Mouse (Mus musculus) kidney, embryonic 16.5 days (tissue): ENCODE results near the gene Pcnx. TPM values are rescaled to one million over a fixed set of nuclear protein-coding genes. Genes with fewer than 3 reads are reported as not detected.

Experiments used
- ATAC-seq: fragments of 200-750 bp; cut with Nextera tagmentation; 2 replicates; pipeline ENCODE4 v1.8.0; 2017; ENCODE audit warnings: moderate TSS enrichment; ENCODE audit not compliant: low FRiP score, low TSS enrichment
- H3K27ac ChIP-seq: fragments of 300-500 bp; sonication (generic); 2 replicates; pipeline ENCODE4 v1.5.1; 2014; ENCODE audit warnings: low read length
- H3K27me3 ChIP-seq: fragments of 300-500 bp; sonication (generic); 2 replicates; pipeline ENCODE4 v1.6.1; 2014; ENCODE audit warnings: low read length, control low read depth, mixed read lengths; ENCODE audit not compliant: insufficient read depth
- H3K36me3 ChIP-seq: fragments of 300-500 bp; sonication (generic); 2 replicates; pipeline ENCODE4 v1.6.1; 2014; ENCODE audit warnings: low read length, control low read depth, mixed read lengths; ENCODE audit not compliant: insufficient read depth
- H3K4me1 ChIP-seq: fragments of 300-500 bp; sonication (generic); 2 replicates; pipeline ENCODE4 v1.6.1; 2014; ENCODE audit warnings: low read length, control low read depth, mixed read lengths; ENCODE audit not compliant: insufficient read depth
- H3K4me2 ChIP-seq: fragments of 300-500 bp; sonication (generic); replicated peaks from 2 replicates; pipeline ENCODE4 v1.6.1; 2014; ENCODE audit warnings: low read depth, low read length
- H3K4me3 ChIP-seq: fragments of 300-500 bp; sonication (generic); 2 replicates; pipeline ENCODE4 v1.5.1; 2014; ENCODE audit warnings: mild to moderate bottlenecking, low read length
- H3K9ac ChIP-seq: fragments of 300-500 bp; sonication (generic); replicated peaks from 2 replicates; pipeline ENCODE4 v1.6.1; 2014; ENCODE audit warnings: low read length
- H3K9me3 ChIP-seq: fragments of 300-500 bp; sonication (generic); 2 replicates; pipeline ENCODE4 v1.6.1; 2016; ENCODE audit warnings: low read length, control low read depth
- WGBS: fragments of 180-500 bp; shearing (Covaris S2); extraction: QIAGEN DNeasy Blood & Tissue Kit; methylation state at CpG from one replicate; pipeline ENCODE4 v1.1.7; 2014; 5-methylcytosine and 5-hydroxymethylcytosine counted together
- polyA plus RNA-seq: library from polyadenylated mRNA; unstranded; fragments of >200 nt; fragmentation: Nextera tagmentation; extraction: Ambion mirVana; gene quantifications from 2 replicates; pipeline ENCODE4 v1.2.1, GENCODE M21; 2015

The Pcnx gene
- polyA plus RNA-seq, 1 experiment from 2014 or later: 9.1 TPM

GRCm38 (mm10) chr12:81885982-81886381, 26.2 kb downstream of the Pcnx start:
- no peak overlapping the region for H3K27ac ChIP-seq
- H3K4me2 ChIP-seq: no peak overlapping the region
- H3K9ac ChIP-seq: no peak overlapping the region
- no peak for ATAC-seq
- no peaks in the 10 kb centered on the region for H3K27me3 ChIP-seq
- no peaks in the 10 kb centered on the region for H3K36me3 ChIP-seq
- 54% methylated on average over 4 of the region's 4 CpGs for WGBS
- H3K4me3 ChIP-seq: no peak overlapping the region
- no peaks in the 10 kb centered on the region for H3K9me3 ChIP-seq
- peaks cover 5% of the 10 kb centered on the region for H3K4me1 ChIP-seq

- Histone ChIP-seq H3K27me3 (no peaks in the 10 kb centered on the region), H3K9ac (no peak overlapping the region), H3K9me3 (no peaks in the 10 kb centered on the region), H3K27ac (no peak overlapping the region), H3K36me3 (no peaks in the 10 kb centered on the region), H3K4me1 (no peaks in the 10 kb centered on the region; the same call in 1 of the 2 replicates), H3K4me2 (no peak overlapping the region), H3K4me3 (no peak overlapping the region)
- 94% methylated on average over 5 of the region's 5 CpGs for WGBS
- no peak for ATAC-seq
These were observed 29.1 kb downstream of the Pcnx start for GRCm38 (mm10) chr12:81888954-81889353.

- 71% methylated on average over 1 of the region's 1 CpGs for WGBS
- no peak for ATAC-seq
These were observed 32.1 kb downstream of the Pcnx start for GRCm38 (mm10) chr12:81891946-81892345.

GRCm38 (mm10) chr12:81894311-81894710, 34.5 kb downstream of the Pcnx start:
- no peaks in the 10 kb centered on the region for H3K4me1 ChIP-seq
- H3K36me3 ChIP-seq: peaks cover 21% of the 10 kb centered on the region
- no peak overlapping the region for H3K9ac ChIP-seq
- 91% methylated on average over 5 of the region's 5 CpGs for WGBS
- H3K27ac ChIP-seq: no peak overlapping the region
- no peak for ATAC-seq
- H3K27me3 ChIP-seq: no peaks in the 10 kb centered on the region
- no peaks in the 10 kb centered on the region for H3K9me3 ChIP-seq
- H3K4me2 ChIP-seq: no peak overlapping the region
- H3K4me3 ChIP-seq: no peak overlapping the region

More at GRCm38 (mm10) chr12:81891946-81892345, 32.1 kb downstream of the Pcnx start:
- H3K36me3 ChIP-seq: peaks cover 15% of the 10 kb centered on the region
- no peaks in the 10 kb centered on the region for H3K27me3 ChIP-seq
- no peak overlapping the region for H3K4me3 ChIP-seq
- no peaks in the 10 kb centered on the region for H3K9me3 ChIP-seq
- H3K4me1 ChIP-seq: no peaks in the 10 kb centered on the region; the same call in 1 of the 2 replicates
- no peak overlapping the region for H3K27ac ChIP-seq
- no peak overlapping the region for H3K4me2 ChIP-seq
- H3K9ac ChIP-seq: no peak overlapping the region

GRCm38 (mm10) chr12:81895986-81896385, 36.2 kb downstream of the Pcnx start:
- no peak for ATAC-seq
- Histone ChIP-seq H3K4me1 (no peaks in the 10 kb centered on the region), H3K27me3 (no peaks in the 10 kb centered on the region), H3K4me3 (no peak overlapping the region), H3K27ac (no peak overlapping the region), H3K36me3 (peaks cover 21% of the 10 kb centered on the region), H3K9me3 (no peaks in the 10 kb centered on the region), H3K4me2 (no peak overlapping the region), H3K9ac (no peak overlapping the region)
- WGBS: 91% methylated on average over 6 of the region's 6 CpGs

GRCm38 (mm10) chr12:81904456-81904855, 44.6 kb downstream of the Pcnx start:
- Histone ChIP-seq H3K4me2 (no peak overlapping the region), H3K36me3 (peaks cover 11% of the 10 kb centered on the region), H3K27ac (no peak overlapping the region), H3K9ac (no peak overlapping the region), H3K9me3 (no peaks in the 10 kb centered on the region), H3K27me3 (no peaks in the 10 kb centered on the region), H3K4me1 (no peaks in the 10 kb centered on the region), H3K4me3 (no peak overlapping the region)
- ATAC-seq: no peak
- 90% methylated on average over 2 of the region's 2 CpGs for WGBS

GRCm38 (mm10) chr12:81905865-81906264, 46.0 kb downstream of the Pcnx start:
- H3K27me3 ChIP-seq: no peaks in the 10 kb centered on the region
- 76% methylated on average over 2 of the region's 2 CpGs for WGBS
- H3K4me3 ChIP-seq: no peak overlapping the region
- no peak overlapping the region for H3K4me2 ChIP-seq
- no peaks in the 10 kb centered on the region for H3K4me1 ChIP-seq
- no peak overlapping the region for H3K27ac ChIP-seq
- H3K9me3 ChIP-seq: no peaks in the 10 kb centered on the region
- H3K36me3 ChIP-seq: peaks cover 11% of the 10 kb centered on the region
- no peak for ATAC-seq
- no peak overlapping the region for H3K9ac ChIP-seq

- Histone ChIP-seq H3K27ac (no peak overlapping the region), H3K27me3 (no peaks in the 10 kb centered on the region), H3K4me1 (no peaks in the 10 kb centered on the region), H3K9me3 (no peaks in the 10 kb centered on the region), H3K36me3 (peaks cover 11% of the 10 kb centered on the region), H3K4me2 (no peak overlapping the region), H3K9ac (no peak overlapping the region), H3K4me3 (no peak overlapping the region)
- 30% methylated on average over 4 of the region's 4 CpGs for WGBS
- no peak for ATAC-seq
These were observed 48.0 kb downstream of the Pcnx start for GRCm38 (mm10) chr12:81907741-81908357.

GRCm38 (mm10) chr12:81910439-81910838, 50.6 kb downstream of the Pcnx start:
- WGBS: 85% methylated on average over 5 of the region's 5 CpGs

GRCm38 (mm10) chr12:81915176-81915950, 55.5 kb downstream of the Pcnx start:
- Histone ChIP-seq H3K4me3 (no peak overlapping the region), H3K27me3 (no peaks in the 10 kb centered on the region), H3K36me3 (peaks cover 25% of the 10 kb centered on the region), H3K4me2 (no peak overlapping the region), H3K4me1 (no peaks in the 10 kb centered on the region), H3K9me3 (no peaks in the 10 kb centered on the region), H3K27ac (no peak overlapping the region), H3K9ac (no peak overlapping the region)
- ATAC-seq: 0 out of 2 replicates have a peak, but pooled peaks have one; percentile 39
- 50% methylated on average over 2 of the region's 2 CpGs for WGBS

More at GRCm38 (mm10) chr12:81910439-81910838, 50.6 kb downstream of the Pcnx start:
- Histone ChIP-seq H3K36me3 (peaks cover 14% of the 10 kb centered on the region), H3K4me1 (no peaks in the 10 kb centered on the region), H3K9me3 (no peaks in the 10 kb centered on the region), H3K4me3 (no peak overlapping the region), H3K9ac (no peak overlapping the region), H3K4me2 (no peak overlapping the region), H3K27me3 (no peaks in the 10 kb centered on the region), H3K27ac (no peak overlapping the region)
- no peak for ATAC-seq
